Mouse (Mus musculus) C2C12 (cell line): ENCODE measurements around the gene Oas1c. TPM values are rescaled to one million over a fixed set of nuclear protein-coding genes. Genes with fewer than 3 reads are reported as not detected.

Experiments
- H3K27me3 ChIP-seq: one replicate; pipeline ENCODE4 v1.6.1; 2011; ENCODE audit not compliant: control insufficient read depth, insufficient read depth, insufficient read length
- H3K36me3 ChIP-seq: one replicate; pipeline ENCODE4 v1.6.1; 2011; ENCODE audit not compliant: control insufficient read depth, insufficient read depth
- H3K4me3 ChIP-seq: one replicate; pipeline ENCODE4 v1.5.1; 2011; ENCODE audit warnings: mild to moderate bottlenecking, control low read depth; ENCODE audit not compliant: poor library complexity, insufficient read depth, severe bottlenecking
- H3K79me2 ChIP-seq: one replicate; pipeline ENCODE4 v1.6.1; 2011; ENCODE audit not compliant: control insufficient read depth, insufficient read depth
- H3K79me3 ChIP-seq: one replicate; pipeline ENCODE4 v1.6.1; 2011; ENCODE audit warnings: low read depth, control low read depth
- H3ac ChIP-seq: one replicate; pipeline ENCODE3; 2011; ENCODE audit warnings: low read depth; ENCODE audit not compliant: control insufficient read depth, insufficient read length
- CEBPB ChIP-seq: IDR thresholded peaks from one replicate; pipeline ENCODE4 v1.6.1; 2011; ENCODE audit warnings: low read depth, mild to moderate bottlenecking, control low read depth, moderate library complexity
- CTCF ChIP-seq: IDR thresholded peaks from one replicate; pipeline ENCODE4 v1.5.1; 2011; ENCODE audit not compliant: control insufficient read depth, insufficient read depth, insufficient read length
- FOSL1 ChIP-seq: IDR thresholded peaks from one replicate; pipeline ENCODE4 v1.8.0; 2011; ENCODE audit warnings: mild to moderate bottlenecking, low read length; ENCODE audit not compliant: poor library complexity, insufficient read depth, severe bottlenecking
- MAX ChIP-seq: IDR thresholded peaks from one replicate; pipeline ENCODE4 v1.6.1; 2011; ENCODE audit warnings: mild to moderate bottlenecking, control low read depth
- MYOD1 ChIP-seq: IDR thresholded peaks from one replicate; pipeline ENCODE4 v1.6.1; 2011; ENCODE audit warnings: low read depth; ENCODE audit not compliant: control insufficient read depth, insufficient read length
- MYOG ChIP-seq: IDR thresholded peaks from one replicate; pipeline ENCODE4 v1.6.1; 2011; ENCODE audit not compliant: control insufficient read depth, insufficient read length; ENCODE audit errors: extremely low read depth
- USF1 ChIP-seq: IDR thresholded peaks from one replicate; pipeline ENCODE4 v1.6.1; 2011; ENCODE audit warnings: low read depth, mild to moderate bottlenecking, control low read depth, moderate library complexity
- polyA plus RNA-seq: library from polyadenylated mRNA; unstranded; fragments of >200 nt; fragmentation: generic; extraction: Trizol; gene quantifications from one replicate; pipeline ENCODE4 v1.2.1, GENCODE M21; 2012; ENCODE audit warnings: missing spikeins

Oas1c gene
- polyA plus RNA-seq, 1 experiment, result 0.07 TPM

- TF ChIP-seq USF1, result no peak
- TF ChIP-seq MYOG, result no peak
- TF ChIP-seq MAX, result no peak
- no peak for TF ChIP-seq CEBPB
- TF ChIP-seq CTCF, result no peak
- no peak for TF ChIP-seq FOSL1
- TF ChIP-seq MYOD1, result no peak
Observed at GRCm38 (mm10) chr5:120793043-120793442, 19.3 kb downstream of the Oas1c start.

DNA sequence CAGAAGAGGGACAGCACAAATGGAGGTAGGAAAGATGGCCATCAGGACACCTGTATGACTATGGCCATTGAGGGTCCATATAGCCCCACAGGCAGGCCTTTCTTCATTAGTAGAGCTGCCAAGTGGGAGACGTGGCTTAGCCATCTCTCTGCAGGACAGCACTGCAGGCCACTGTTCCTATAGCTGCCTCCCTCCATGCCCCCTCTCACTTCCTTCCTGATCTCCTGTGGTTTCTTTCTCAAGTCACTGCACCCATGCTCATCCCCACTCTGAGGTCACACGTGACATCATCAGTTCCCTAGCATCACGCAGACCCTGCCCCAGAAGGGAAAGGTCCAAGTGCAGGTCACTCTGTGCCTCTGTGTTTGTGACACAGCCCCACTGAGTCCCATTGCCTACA, 25.3 kb downstream of the Oas1c start:
- peaks cover 18% of the 10 kb centered on the region for H3K27me3 ChIP-seq

More at GRCm38 (mm10) chr5:120793043-120793442, 19.3 kb downstream of the Oas1c start:
- H3K4me3 ChIP-seq, result no peak overlapping the region
- H3K79me3 ChIP-seq, result no peaks in the 10 kb centered on the region
- no peaks in the 10 kb centered on the region for H3K36me3 ChIP-seq
- H3ac ChIP-seq, result no peak overlapping the region
- H3K79me2 ChIP-seq, result no peaks in the 10 kb centered on the region
- peaks cover 5% of the 10 kb centered on the region for H3K27me3 ChIP-seq

GRCm38 (mm10) chr5:120782446-120782845, 29.9 kb downstream of the Oas1c start:
- H3K4me3 ChIP-seq, result no peak overlapping the region
- H3K27me3 ChIP-seq, result peaks cover 12% of the 10 kb centered on the region
- no peaks in the 10 kb centered on the region for H3K36me3 ChIP-seq
- H3ac ChIP-seq, result no peak overlapping the region
- H3K79me2 ChIP-seq, result no peaks in the 10 kb centered on the region
- no peaks in the 10 kb centered on the region for H3K79me3 ChIP-seq
- TF ChIP-seq MYOG, result no peak
- no peak for TF ChIP-seq FOSL1
- TF ChIP-seq MAX, result no peak
- TF ChIP-seq CEBPB, result no peak
- TF ChIP-seq MYOD1, result no peak
- no peak for TF ChIP-seq CTCF
- TF ChIP-seq USF1, result no peak

More for the DNA sequence above, 25.3 kb downstream of the Oas1c start:
- Histone ChIP-seq H3K79me2 (no peaks in the 10 kb centered on the region), H3ac (no peak overlapping the region), H3K4me3 (no peak overlapping the region), H3K36me3 (no peaks in the 10 kb centered on the region), H3K79me3 (no peaks in the 10 kb centered on the region)
- TF ChIP-seq CEBPB (no peak), CTCF (no peak), USF1 (no peak), MAX (no peak), FOSL1 (no peak), MYOG (no peak), MYOD1 (no peak)

GRCm38 (mm10) chr5:120781646-120782045, 30.7 kb downstream of the Oas1c start:
- TF ChIP-seq CTCF, result no peak
- no peak for TF ChIP-seq FOSL1
- no peak for TF ChIP-seq MYOG
- no peak for TF ChIP-seq CEBPB
- no peak for TF ChIP-seq MYOD1
- no peak for TF ChIP-seq MAX
- no peak for TF ChIP-seq USF1
- H3ac ChIP-seq, result no peak overlapping the region
- no peaks in the 10 kb centered on the region for H3K36me3 ChIP-seq
- peaks cover 6% of the 10 kb centered on the region for H3K27me3 ChIP-seq
- H3K79me3 ChIP-seq, result no peaks in the 10 kb centered on the region
- no peak overlapping the region for H3K4me3 ChIP-seq
- H3K79me2 ChIP-seq, result no peaks in the 10 kb centered on the region

DNA sequence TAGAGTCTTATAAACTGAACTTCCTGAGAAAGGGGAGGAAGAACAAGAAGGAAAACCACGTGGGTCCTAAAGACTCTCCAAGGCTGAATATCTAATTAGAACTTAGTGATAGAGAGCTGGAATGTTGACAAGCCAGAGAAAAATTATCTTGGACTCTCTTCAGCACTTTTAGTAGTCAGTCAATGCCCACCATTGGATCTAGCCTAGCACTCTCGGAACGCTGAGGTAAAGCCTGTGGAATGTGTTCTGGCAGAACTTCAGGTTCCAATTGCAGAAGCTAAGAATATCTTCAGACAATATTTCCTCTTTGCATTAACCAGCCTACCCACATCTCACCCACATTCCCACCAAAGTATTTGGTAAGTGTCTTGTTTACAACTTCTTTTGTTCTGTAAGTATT, 32.4 kb downstream of the Oas1c start:
- Histone ChIP-seq H3K79me2 (no peaks in the 10 kb centered on the region), H3K36me3 (no peaks in the 10 kb centered on the region), H3ac (no peak overlapping the region), H3K4me3 (no peak overlapping the region), H3K27me3 (peaks cover 6% of the 10 kb centered on the region), H3K79me3 (no peaks in the 10 kb centered on the region)
- TF ChIP-seq USF1 (no peak), MYOG (no peak), CEBPB (no peak), CTCF (no peak), MAX (no peak), FOSL1 (no peak)

- H3K79me3 ChIP-seq, result no peaks in the 10 kb centered on the region
- H3K4me3 ChIP-seq, result no peak overlapping the region
- H3K79me2 ChIP-seq, result no peaks in the 10 kb centered on the region
- H3ac ChIP-seq, result no peak overlapping the region
- H3K36me3 ChIP-seq, result no peaks in the 10 kb centered on the region
- TF ChIP-seq CTCF (no peak), CEBPB (no peak), MYOD1 (no peak), MAX (no peak), MYOG (no peak), USF1 (no peak), FOSL1 (no peak)
- H3K27me3 ChIP-seq, result peaks cover 6% of the 10 kb centered on the region
Observed at GRCm38 (mm10) chr5:120778941-120779340, 33.4 kb downstream of the Oas1c start.
